Mouse (Mus musculus) testis, adult 2 months (tissue): ENCODE results near the gene Nkx2-4. TPM values are rescaled to one million over a fixed set of nuclear protein-coding genes. Genes with fewer than 3 reads are reported as not detected.

ENCODE experiments used
- H3K27ac ChIP-seq: fragments of 200-500 bp; 2 replicates; pipeline ENCODE4 v1.5.1; 2012; ENCODE audit warnings: low read depth, low read length; ENCODE audit not compliant: control insufficient read depth, insufficient read depth
- H3K27me3 ChIP-seq: fragments of 200-500 bp; 2 replicates; pipeline ENCODE4 v1.6.1; 2012; ENCODE audit warnings: mild to moderate bottlenecking, low read length, moderate library complexity; ENCODE audit not compliant: control insufficient read depth, insufficient read depth
- H3K36me3 ChIP-seq: fragments of 200-500 bp; 2 replicates; pipeline ENCODE4 v1.6.1; 2012; ENCODE audit warnings: mild to moderate bottlenecking, low read length; ENCODE audit not compliant: control insufficient read depth, insufficient read depth
- H3K4me1 ChIP-seq: fragments of 200-500 bp; 2 replicates; pipeline ENCODE4 v1.6.1; 2012; ENCODE audit warnings: low read length; ENCODE audit not compliant: control insufficient read depth, insufficient read depth
- H3K4me3 ChIP-seq: fragments of 200-500 bp; 2 replicates; pipeline ENCODE4 v1.5.1; 2012; ENCODE audit warnings: low read depth, mild to moderate bottlenecking, low read length, moderate library complexity, mixed read lengths; ENCODE audit not compliant: control insufficient read depth
- CTCF ChIP-seq: fragments of 200-500 bp; IDR thresholded peaks from 2 replicates; pipeline ENCODE4 v1.5.1; 2012; ENCODE audit warnings: low read depth, mild to moderate bottlenecking, inconsistent platforms, low read length, moderate library complexity; ENCODE audit not compliant: control insufficient read depth, insufficient read depth, insufficient replicate concordance
- POLR2A ChIP-seq: fragments of 200-500 bp; IDR thresholded peaks from 2 replicates; pipeline ENCODE4 v1.6.1; 2012; ENCODE audit warnings: low read depth, mild to moderate bottlenecking, inconsistent platforms, low read length, moderate library complexity; ENCODE audit not compliant: control insufficient read depth
- polyA plus RNA-seq: library from polyadenylated mRNA; depleted of rRNA; stranded (reverse); fragments of >200 nt; gene quantifications from 2 replicates; pipeline ENCODE4 v1.2.3, GENCODE M21; 2012; rRNA removed

Gene Nkx2-4
- polyA plus RNA-seq, 1 experiment = 1.5 TPM

GRCm38 (mm10) chr2:147053229-147053892, 31.9 kb downstream of the Nkx2-4 start:
- TF ChIP-seq CTCF = no peak
- no peak for TF ChIP-seq POLR2A
- Histone ChIP-seq H3K4me1 (no peaks in the 10 kb centered on the region), H3K27me3 (no peaks in the 10 kb centered on the region), H3K27ac (no peak overlapping the region), H3K36me3 (no peaks in the 10 kb centered on the region), H3K4me3 (no peak overlapping the region)

- no peaks in the 10 kb centered on the region for H3K27me3 ChIP-seq
- no peak overlapping the region for H3K27ac ChIP-seq
- no peak overlapping the region for H3K4me3 ChIP-seq
- no peak for TF ChIP-seq CTCF
- no peak for TF ChIP-seq POLR2A
- no peaks in the 10 kb centered on the region for H3K4me1 ChIP-seq
- H3K36me3 ChIP-seq = no peaks in the 10 kb centered on the region; the same call in 1 of the 2 replicates
Measured at GRCm38 (mm10) chr2:147047051-147047450, 38.2 kb downstream of the Nkx2-4 start.

DNA sequence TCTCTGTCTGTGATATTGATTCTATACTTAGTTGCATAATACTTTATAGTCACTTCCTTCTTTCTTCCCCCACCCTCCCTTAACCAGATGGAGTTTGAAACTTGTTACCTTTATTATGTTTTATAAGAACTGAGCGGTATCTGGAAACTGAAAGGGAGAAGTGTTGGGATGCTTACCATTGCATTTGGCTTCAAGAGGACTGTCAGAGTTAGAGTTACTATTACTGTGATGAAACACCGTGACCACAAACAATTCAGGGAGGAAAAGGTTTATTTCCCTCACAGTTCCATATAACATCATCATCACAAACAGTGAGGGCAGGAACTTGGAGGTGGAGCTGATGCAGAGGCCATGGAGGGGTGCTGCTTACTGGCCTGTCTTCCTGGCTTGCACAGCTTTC, 49.4 kb downstream of the Nkx2-4 start:
- TF ChIP-seq CTCF = no peak
- TF ChIP-seq POLR2A = no peak
- Histone ChIP-seq H3K4me3 (no peak overlapping the region), H3K36me3 (no peaks in the 10 kb centered on the region; the same call in 1 of the 2 replicates), H3K27ac (no peak overlapping the region), H3K4me1 (no peaks in the 10 kb centered on the region), H3K27me3 (no peaks in the 10 kb centered on the region)

Other genes with a start within 250 kb of the Nkx2-4 start
- gene Kiz, start 229.6 kb downstream of the Nkx2-4 start, polyA plus RNA-seq = 85.9 and 98.2 TPM in 2 replicates
- 33.1 and 34.2 TPM in 2 replicates for gene Xrn2, start 72.4 kb downstream of the Nkx2-4 start, polyA plus RNA-seq
- not detected in 2 replicates for gene Nkx2-2, start 108.8 kb upstream of the Nkx2-4 start, polyA plus RNA-seq